Mouse (Mus musculus) midbrain, embryonic 11.5 days (tissue): ENCODE results near the gene Hps1. TPM values are rescaled to one million over a fixed set of nuclear protein-coding genes. Genes with fewer than 3 reads are reported as not detected.

ENCODE experiments used
- ATAC-seq: fragments of 200-750 bp; cut with Nextera tagmentation; 2 replicates; pipeline ENCODE4 v1.8.0; 2017; ENCODE audit warnings: moderate TSS enrichment, moderate library complexity; ENCODE audit not compliant: low FRiP score
- DNase-seq: peaks from one replicate; pipeline ENCODE4 v3.0.0; 2015; ENCODE audit warnings: low spot score; ENCODE audit errors: missing footprints
- H3K27ac ChIP-seq: fragments of 300-500 bp; sonication (generic); 2 replicates; pipeline ENCODE4 v1.5.1; 2014; ENCODE audit warnings: low read depth, low read length
- H3K27me3 ChIP-seq: fragments of 300-500 bp; sonication (generic); 2 replicates; pipeline ENCODE4 v1.6.1; 2014; ENCODE audit warnings: mild to moderate bottlenecking, low read length, moderate library complexity, mixed read lengths; ENCODE audit not compliant: control insufficient read depth, insufficient read depth
- H3K36me3 ChIP-seq: fragments of 300-500 bp; sonication (generic); 2 replicates; pipeline ENCODE4 v1.6.1; 2014; ENCODE audit warnings: mild to moderate bottlenecking, low read length, moderate library complexity, mixed read lengths; ENCODE audit not compliant: control insufficient read depth, insufficient read depth
- H3K4me1 ChIP-seq: fragments of 300-500 bp; sonication (generic); 2 replicates; pipeline ENCODE4 v1.6.1; 2014; ENCODE audit warnings: low read length; ENCODE audit not compliant: control insufficient read depth, insufficient read depth
- H3K4me2 ChIP-seq: fragments of 300-500 bp; sonication (generic); 2 replicates; pipeline ENCODE4 v1.6.1; 2014; ENCODE audit warnings: mild to moderate bottlenecking, moderate library complexity
- H3K4me3 ChIP-seq: fragments of 300-500 bp; sonication (generic); 2 replicates; pipeline ENCODE4 v1.5.1; 2014; ENCODE audit warnings: low read depth, low read length
- H3K9ac ChIP-seq: fragments of 300-500 bp; sonication (generic); 2 replicates; pipeline ENCODE4 v1.6.1; 2014; ENCODE audit warnings: low read length
- H3K9me3 ChIP-seq: fragments of 300-500 bp; sonication (generic); 2 replicates; pipeline ENCODE4 v1.6.1; 2016; ENCODE audit warnings: low read length; ENCODE audit not compliant: control insufficient read depth
- WGBS: fragments of 180-500 bp; shearing (Covaris S2); extraction: QIAGEN DNeasy Blood & Tissue Kit; methylation state at CpG from one replicate; pipeline ENCODE4 v1.1.7; 2014; 5-methylcytosine and 5-hydroxymethylcytosine counted together
- polyA plus RNA-seq: library from polyadenylated mRNA; unstranded; fragments of >200 nt; fragmentation: Nextera tagmentation; extraction: Ambion mirVana; gene quantifications from 2 replicates; pipeline ENCODE4 v1.2.1, GENCODE M21; 2014

Hps1 gene
- polyA plus RNA-seq, 1 experiment from 2014 or later, result 10.3 TPM

- H3K4me3 ChIP-seq, result no peak overlapping the region
- H3K27me3 ChIP-seq, result no peaks in the 10 kb centered on the region
- no peaks in the 10 kb centered on the region for H3K9me3 ChIP-seq
- WGBS, result 92% methylated on average over 10 of the region's 10 CpGs
- H3K36me3 ChIP-seq, result no peaks in the 10 kb centered on the region
- DNase-seq (no peak), ATAC-seq (no peak)
- no peaks in the 10 kb centered on the region for H3K4me1 ChIP-seq
- H3K9ac ChIP-seq, result no peak overlapping the region
- no peak overlapping the region for H3K27ac ChIP-seq
- no peak overlapping the region for H3K4me2 ChIP-seq
These were observed 10.1 kb downstream of the Hps1 start for GRCm38 (mm10) chr19:42769648-42770047.

GRCm38 (mm10) chr19:42767361-42767760, 12.4 kb downstream of the Hps1 start:
- DNase-seq, result no peak
- Histone ChIP-seq H3K4me3 (no peak overlapping the region), H3K4me1 (no peaks in the 10 kb centered on the region), H3K36me3 (no peaks in the 10 kb centered on the region), H3K27ac (no peak overlapping the region), H3K9me3 (no peaks in the 10 kb centered on the region), H3K27me3 (no peaks in the 10 kb centered on the region), H3K4me2 (no peak overlapping the region), H3K9ac (no peak overlapping the region)
- no peak for ATAC-seq
- WGBS, result 75% methylated on average over 8 of the region's 8 CpGs

- Histone ChIP-seq H3K9me3 (no peaks in the 10 kb centered on the region), H3K36me3 (no peaks in the 10 kb centered on the region), H3K27me3 (no peaks in the 10 kb centered on the region), H3K4me2 (no peak overlapping the region), H3K27ac (no peak overlapping the region), H3K4me1 (no peaks in the 10 kb centered on the region), H3K4me3 (no peak overlapping the region), H3K9ac (no peak overlapping the region)
- ATAC-seq (no peak), DNase-seq (no peak)
- WGBS, result 84% methylated on average over 10 of the region's 10 CpGs
These were observed 15.4 kb downstream of the Hps1 start for GRCm38 (mm10) chr19:42764398-42764797.

GRCm38 (mm10) chr19:42756671-42757070, 23.1 kb downstream of the Hps1 start:
- DNase-seq (no peak), ATAC-seq (no peak)
- Histone ChIP-seq H3K9ac (no peak overlapping the region), H3K9me3 (no peaks in the 10 kb centered on the region), H3K4me3 (no peak overlapping the region), H3K27ac (no peak overlapping the region), H3K36me3 (no peaks in the 10 kb centered on the region), H3K27me3 (no peaks in the 10 kb centered on the region), H3K4me1 (peaks cover 15% of the 10 kb centered on the region), H3K4me2 (no peak overlapping the region)
- WGBS, result 91% methylated on average over 6 of the region's 6 CpGs

GRCm38 (mm10) chr19:42755148-42755870, 24.5 kb downstream of the Hps1 start:
- no peaks in the 10 kb centered on the region for H3K9me3 ChIP-seq
- no peak for DNase-seq
- H3K9ac ChIP-seq, result no peak overlapping the region
- H3K4me2 ChIP-seq, result no peak overlapping the region
- H3K36me3 ChIP-seq, result no peaks in the 10 kb centered on the region
- no peak for ATAC-seq
- no peak overlapping the region for H3K4me3 ChIP-seq
- H3K27ac ChIP-seq, result no peak overlapping the region
- WGBS, result 82% methylated on average over 15 of the region's 15 CpGs
- H3K4me1 ChIP-seq, result peaks cover 19% of the 10 kb centered on the region
- no peaks in the 10 kb centered on the region for H3K27me3 ChIP-seq

GRCm38 (mm10) chr19:42753141-42753917, 26.4 kb downstream of the Hps1 start:
- no peak overlapping the region for H3K9ac ChIP-seq
- DNase-seq (no peak), ATAC-seq (peak; percentile 6; the same call in 1 of the 2 replicates)
- H3K9me3 ChIP-seq, result no peaks in the 10 kb centered on the region
- no peak overlapping the region for H3K27ac ChIP-seq
- peaks cover 19% of the 10 kb centered on the region for H3K4me1 ChIP-seq
- no peaks in the 10 kb centered on the region for H3K36me3 ChIP-seq
- H3K27me3 ChIP-seq, result no peaks in the 10 kb centered on the region
- no peak overlapping the region for H3K4me3 ChIP-seq
- WGBS, result 44% methylated on average over 10 of the region's 11 CpGs
- peak overlapping the region; percentile 56 for H3K4me2 ChIP-seq

GRCm38 (mm10) chr19:42752363-42752931, 27.3 kb downstream of the Hps1 start, which contains the start of gene Pyroxd2:
TSS of gene Pyroxd2 (minus strand) at chr19:42752775.
- H3K4me3 ChIP-seq, result peak within 1 kb of the TSS; percentile 25
- H3K36me3 ChIP-seq, result no peaks in the 10 kb centered on the region
- WGBS, result 5% methylated on average over 22 of the region's 22 CpGs
- H3K9me3 ChIP-seq, result no peaks in the 10 kb centered on the region
- peak; percentile 97 for DNase-seq
- H3K9ac ChIP-seq, result peak within 1 kb of the TSS; percentile 60
- peak; percentile 87 for ATAC-seq
- H3K27ac ChIP-seq, result peak within 1 kb of the TSS; percentile 25; the same call in 1 of the 2 replicates
- H3K4me1 ChIP-seq, result peaks cover 19% of the 10 kb centered on the region
- H3K27me3 ChIP-seq, result no peaks in the 10 kb centered on the region
- peak within 1 kb of the TSS; percentile 56 for H3K4me2 ChIP-seq

GRCm38 (mm10) chr19:42750196-42750595, 29.6 kb downstream of the Hps1 start:
- H3K27me3 ChIP-seq, result no peaks in the 10 kb centered on the region
- H3K27ac ChIP-seq, result no peak overlapping the region
- no peak overlapping the region for H3K9ac ChIP-seq
- no peak for DNase-seq
- no peaks in the 10 kb centered on the region for H3K9me3 ChIP-seq
- 82% methylated on average over 11 of the region's 11 CpGs for WGBS
- no peak overlapping the region for H3K4me2 ChIP-seq
- H3K36me3 ChIP-seq, result no peaks in the 10 kb centered on the region
- peaks cover 19% of the 10 kb centered on the region for H3K4me1 ChIP-seq
- ATAC-seq, result no peak
- no peak overlapping the region for H3K4me3 ChIP-seq

GRCm38 (mm10) chr19:42746702-42747101, 33.1 kb downstream of the Hps1 start:
- DNase-seq (no peak), ATAC-seq (no peak)
- peaks cover 4% of the 10 kb centered on the region for H3K4me1 ChIP-seq

More at GRCm38 (mm10) chr19:42746702-42747101, 33.1 kb downstream of the Hps1 start:
- WGBS, result 88% methylated on average over 8 of the region's 8 CpGs
- no peaks in the 10 kb centered on the region for H3K27me3 ChIP-seq
- H3K9me3 ChIP-seq, result no peaks in the 10 kb centered on the region
- no peak overlapping the region for H3K27ac ChIP-seq
- no peaks in the 10 kb centered on the region for H3K36me3 ChIP-seq
- H3K9ac ChIP-seq, result no peak overlapping the region
- H3K4me2 ChIP-seq, result no peak overlapping the region
- H3K4me3 ChIP-seq, result no peak overlapping the region
